Mouse (Mus musculus) adrenal gland, adult (tissue): ENCODE results near the gene Txnrd2.

Source experiments
- DNase-seq, 2 experiments: peaks; one replicate each; pipeline ENCODE4 v3.0.0; 2022 to 2023; ENCODE audit warnings: low spot score in 1 of 2; ENCODE audit not compliant: inconsistent age in 2 of 2

The Txnrd2 gene

GRCm38 (mm10) chr16:18426215-18426791, at the start of gene Txnrd2:
Gene Txnrd2 (plus strand): TSS chr16:18426384.
- peak; percentile 89 to 95 for DNase-seq

- peak in 1 of 2 experiments; percentile 62 for DNase-seq
Observed at GRCm38 (mm10) chr16:18377203-18377602, 49.0 kb upstream of the Txnrd2 start.

- DNase-seq: no peak
Observed at GRCm38 (mm10) chr16:18378489-18378888, 47.7 kb upstream of the Txnrd2 start.

- no peak for DNase-seq
Observed at GRCm38 (mm10) chr16:18379338-18380001, 46.7 kb upstream of the Txnrd2 start.

- DNase-seq: no peak
Observed at GRCm38 (mm10) chr16:18380495-18381063, 45.6 kb upstream of the Txnrd2 start.

- no peak for DNase-seq
Observed at GRCm38 (mm10) chr16:18381621-18382258, 44.4 kb upstream of the Txnrd2 start.

GRCm38 (mm10) chr16:18383045-18383726, 43.0 kb upstream of the Txnrd2 start:
- peak; percentile 88 to 93 for DNase-seq

GRCm38 (mm10) chr16:18383756-18384155, 42.4 kb upstream of the Txnrd2 start:
- no peak for DNase-seq

- no peak for DNase-seq
Observed at GRCm38 (mm10) chr16:18384211-18384610, 42.0 kb upstream of the Txnrd2 start.

- DNase-seq: no peak
Observed at GRCm38 (mm10) chr16:18384659-18385058, 41.5 kb upstream of the Txnrd2 start.

GRCm38 (mm10) chr16:18385411-18385810, 40.8 kb upstream of the Txnrd2 start:
- no peak for DNase-seq

- DNase-seq: no peak
Observed at GRCm38 (mm10) chr16:18386451-18386850, 39.7 kb upstream of the Txnrd2 start.

- DNase-seq: no peak
Observed at GRCm38 (mm10) chr16:18386972-18387371, 39.2 kb upstream of the Txnrd2 start.

- no peak for DNase-seq
Observed at GRCm38 (mm10) chr16:18387704-18388582, 38.2 kb upstream of the Txnrd2 start.

- DNase-seq: no peak
Observed at GRCm38 (mm10) chr16:18388583-18389435, 37.4 kb upstream of the Txnrd2 start.

GRCm38 (mm10) chr16:18390399-18390798, 35.8 kb upstream of the Txnrd2 start:
- DNase-seq: no peak

GRCm38 (mm10) chr16:18391127-18391526, 35.1 kb upstream of the Txnrd2 start:
- DNase-seq: no peak

- no peak for DNase-seq
Observed at GRCm38 (mm10) chr16:18391728-18392127, 34.5 kb upstream of the Txnrd2 start.
